Mouse (Mus musculus): ENCODE results near the gene Rptor. TPM values are rescaled to one million over a fixed set of nuclear protein-coding genes. Genes with fewer than 3 reads are reported as not detected.

The Rptor gene
- total RNA-seq, 2 experiments from 2014 or later, result 53.1 to 56.7 TPM

DNA sequence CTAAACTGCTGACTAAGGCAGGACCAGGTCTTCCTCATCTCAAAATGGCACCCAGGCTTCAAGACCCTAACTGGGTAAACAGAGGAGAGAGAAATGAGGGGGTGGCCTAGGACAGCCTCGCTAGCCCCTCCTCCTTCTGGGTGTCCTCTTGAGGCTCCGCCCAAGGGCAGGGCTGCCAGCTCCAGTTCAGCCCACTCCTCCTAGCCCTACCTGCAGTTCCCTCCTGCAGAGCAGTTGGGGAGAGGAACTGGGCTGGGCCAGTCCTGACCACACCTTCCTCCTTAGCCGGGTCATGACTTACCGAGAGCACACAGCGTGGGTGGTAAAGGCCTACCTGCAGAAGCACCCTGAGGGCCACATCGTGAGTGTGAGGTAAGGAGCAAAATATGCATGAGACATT, 291.9 kb downstream of the Rptor start:
- DNase-seq (ENCODE audit: low spot score in 2 of 2), result no peak

GRCm38 (mm10) chr11:119897041-119897440, 294.3 kb downstream of the Rptor start:
- no peak for DNase-seq (ENCODE audit: low spot score in 2 of 2)

GRCm38 (mm10) chr11:119898976-119899375, 296.3 kb downstream of the Rptor start:
- no peak for DNase-seq (ENCODE audit: low spot score in 2 of 2)

DNA sequence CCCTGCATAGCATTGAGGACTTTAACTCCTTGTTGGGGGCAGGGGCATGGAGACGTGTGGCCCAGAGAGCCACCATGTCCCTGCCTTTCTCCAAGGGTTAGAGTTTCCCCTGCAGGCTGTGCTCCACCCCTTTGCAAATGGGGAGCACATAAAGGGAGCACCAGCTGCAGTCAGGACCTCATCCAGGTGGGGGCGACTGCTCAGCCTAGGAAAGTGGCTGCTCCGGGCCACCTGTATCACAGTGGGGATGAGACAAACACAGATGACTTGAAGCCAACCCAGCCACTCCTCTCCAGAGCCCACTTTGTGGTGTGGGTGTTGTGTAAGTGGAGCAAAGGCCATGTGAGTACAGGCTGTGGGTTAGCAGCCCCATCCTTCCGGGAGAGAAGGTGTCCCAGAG, 298.5 kb downstream of the Rptor start:
- DNase-seq (ENCODE audit: low spot score in 2 of 2), result no peak

- no peak for DNase-seq (ENCODE audit: low spot score in 2 of 2)
Measured at GRCm38 (mm10) chr11:119902891-119903290, 300.2 kb downstream of the Rptor start.

GRCm38 (mm10) chr11:119904621-119905286, 302.0 kb downstream of the Rptor start:
- DNase-seq (ENCODE audit: low spot score in 2 of 2), result no peak

GRCm38 (mm10) chr11:119905794-119906193, 303.1 kb downstream of the Rptor start:
- DNase-seq (ENCODE audit: low spot score in 2 of 2), result no peak

DNA sequence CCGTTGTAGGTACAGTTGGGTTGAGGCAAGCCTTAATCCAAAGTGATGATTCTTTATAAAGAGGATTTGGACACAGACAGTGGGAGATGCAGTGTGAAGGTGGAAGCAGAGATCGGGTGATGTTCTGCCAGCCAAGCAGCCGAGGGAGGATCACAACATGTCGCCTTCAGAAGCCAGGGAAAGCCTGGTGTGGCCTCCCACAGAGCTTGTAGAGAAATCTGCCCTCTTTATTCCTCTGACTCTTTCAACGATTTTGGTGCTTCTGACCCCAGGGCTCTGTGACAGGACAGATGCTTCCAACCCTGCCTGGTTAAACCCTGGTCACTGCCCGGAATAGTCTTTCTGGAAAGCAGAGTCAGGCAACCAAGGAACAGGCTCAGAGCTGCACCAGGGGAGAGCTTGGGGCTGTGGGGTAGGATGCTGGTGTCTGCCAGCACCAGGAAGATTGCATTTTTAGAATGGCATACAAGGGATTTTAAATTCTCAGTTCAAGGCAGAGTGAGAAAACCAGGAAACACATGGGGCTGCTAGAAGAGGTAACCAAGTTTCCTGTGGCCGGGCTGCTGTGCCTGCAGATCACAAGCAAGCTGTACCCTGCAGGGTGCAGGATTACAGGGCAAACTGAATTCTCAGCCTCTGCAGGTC, 304.4 kb downstream of the Rptor start:
- no peak for DNase-seq (ENCODE audit: low spot score in 2 of 2)

DNA sequence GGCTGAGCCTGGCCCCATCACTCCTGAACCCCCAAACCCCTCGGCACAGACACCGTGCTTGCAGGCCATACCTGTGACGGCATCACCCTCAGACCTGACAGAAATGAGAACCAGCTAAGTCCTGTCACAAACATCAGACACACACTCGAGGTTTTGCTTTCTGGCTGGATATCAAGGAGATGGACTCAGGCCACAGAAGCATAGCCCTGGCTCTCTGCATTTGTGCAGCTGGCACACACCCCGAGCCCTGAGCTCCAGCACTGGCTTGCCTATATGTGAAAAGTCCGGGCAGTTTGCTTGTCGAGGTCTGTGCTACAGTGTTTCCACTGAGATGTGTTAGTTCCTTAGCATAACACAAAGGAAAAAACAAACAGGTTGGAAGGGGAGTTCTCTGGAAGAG, 305.0 kb downstream of the Rptor start:
- DNase-seq (ENCODE audit: low spot score in 2 of 2), result no peak

DNA sequence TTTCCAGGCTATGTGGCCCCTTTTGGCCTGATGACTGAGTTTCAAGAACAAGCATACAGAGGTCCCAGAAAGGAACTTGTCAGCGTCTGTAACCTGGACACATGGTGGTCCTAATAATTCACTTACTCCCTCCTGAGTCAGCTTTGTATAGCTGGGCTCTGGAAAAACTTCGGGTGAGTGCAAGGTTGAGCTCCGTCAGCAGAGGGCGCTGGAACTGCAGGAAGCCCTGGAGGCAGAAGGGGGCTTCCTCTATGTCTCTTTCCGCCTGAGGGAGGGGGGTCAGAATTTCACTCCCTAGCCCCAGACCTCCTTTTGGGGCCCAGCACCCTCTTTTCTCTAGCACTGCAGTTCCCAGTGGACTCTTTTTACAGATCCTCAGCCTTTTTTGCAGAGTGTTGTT, 306.7 kb downstream of the Rptor start:
- peak; percentile 46 to 61 for DNase-seq (ENCODE audit: low spot score in 2 of 2)

DNA sequence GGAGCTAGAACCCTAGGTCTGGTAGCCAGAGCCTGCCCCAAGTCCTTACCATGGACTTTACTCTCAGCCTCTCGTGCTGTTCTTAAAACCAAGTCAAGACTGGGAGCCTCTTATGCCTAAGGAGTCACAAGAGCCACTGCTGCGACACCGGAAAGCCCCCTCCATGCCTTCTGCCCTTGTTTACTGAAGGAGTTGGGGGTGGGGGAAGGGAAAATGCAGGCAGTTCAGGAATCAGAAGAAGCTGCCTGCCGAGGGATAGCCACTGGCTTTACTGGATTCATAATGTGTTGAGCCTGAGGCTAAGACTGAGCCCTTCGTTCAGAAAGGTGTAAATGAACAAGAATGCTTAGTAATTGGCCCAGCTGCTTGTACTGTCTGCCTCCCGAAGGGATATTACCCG, 310.1 kb downstream of the Rptor start:
- DNase-seq (ENCODE audit: low spot score in 2 of 2), result no peak

DNA sequence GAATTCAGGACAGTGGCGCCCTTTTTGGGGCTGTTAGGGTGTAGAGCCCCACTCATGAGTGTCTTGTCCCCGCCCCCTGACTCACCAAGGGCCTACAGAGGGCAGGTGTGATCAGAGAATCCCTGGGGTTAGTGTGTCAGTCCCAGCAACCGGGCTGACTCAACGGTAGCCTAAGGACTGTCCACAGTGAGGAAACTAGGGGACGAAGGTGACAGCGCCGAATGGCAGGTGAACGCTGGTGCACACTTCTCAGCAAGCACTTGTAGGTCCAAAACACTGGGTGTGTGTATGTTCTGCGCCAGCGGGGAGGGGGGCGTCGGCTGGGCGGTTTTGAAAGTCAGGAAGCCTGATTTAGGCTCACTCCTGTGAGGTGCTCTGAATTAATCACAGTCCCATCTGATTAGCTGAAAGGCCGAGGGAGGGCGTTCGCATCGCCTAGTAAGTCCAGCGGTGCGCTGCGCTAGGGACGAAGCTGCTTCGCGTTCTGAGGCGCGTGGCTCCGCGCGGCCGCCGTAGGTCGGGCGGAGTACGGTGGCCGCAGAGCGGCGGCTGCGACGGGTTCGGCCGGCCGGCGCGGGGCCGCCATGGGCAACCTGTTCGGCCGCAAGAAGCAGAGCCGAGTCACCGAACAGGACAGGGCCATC, 310.7 kb downstream of the Rptor start, which contains the start of gene Chmp6:
Chmp6 (plus strand) TSS at position 151 of the 644 bp plus-strand sequence.
- DNase-seq (ENCODE audit: low spot score in 2 of 2), result peak; percentile 76 to 92

DNA sequence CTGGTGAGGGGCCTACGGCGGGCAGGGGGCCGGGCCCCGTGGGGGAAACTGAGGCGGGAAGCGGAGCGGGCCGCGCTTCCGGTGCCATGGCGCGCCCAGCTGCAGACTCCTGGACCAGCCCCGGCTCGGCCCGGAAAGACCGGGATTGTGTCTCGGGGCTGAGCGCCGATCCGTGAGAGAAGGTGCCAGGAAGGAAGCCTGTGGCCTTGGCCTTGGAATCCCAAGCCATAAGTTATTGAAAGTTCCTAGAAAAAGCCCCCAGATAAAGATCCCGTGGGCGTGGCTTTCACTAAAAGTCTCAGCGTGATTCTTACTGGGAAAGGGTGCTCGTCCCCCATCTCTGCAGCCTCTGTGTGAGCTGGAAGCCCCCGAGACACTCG, 311.2 kb downstream of the Rptor start:
- DNase-seq (ENCODE audit: low spot score in 2 of 2), result no peak

DNA sequence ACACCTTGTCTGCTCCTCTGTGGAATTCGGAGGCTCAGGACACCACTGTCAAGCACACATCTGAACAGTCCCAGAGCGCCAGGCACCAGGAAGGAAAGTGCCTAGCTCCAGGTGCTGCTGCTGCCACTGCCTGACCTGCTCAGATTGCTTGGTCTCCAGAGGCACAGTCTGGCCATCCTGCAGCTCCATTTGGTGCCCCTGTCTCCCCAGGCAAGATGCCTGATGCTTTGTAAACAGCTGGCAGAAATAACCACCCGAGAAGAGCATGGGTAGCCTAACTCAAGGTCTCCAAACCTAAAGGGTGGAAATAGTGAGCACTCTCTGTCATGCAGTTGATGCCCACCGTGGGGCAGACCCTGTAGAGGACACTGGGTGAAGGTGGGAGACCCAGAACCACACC, 311.7 kb downstream of the Rptor start:
- no peak for DNase-seq (ENCODE audit: low spot score in 2 of 2)

GRCm38 (mm10) chr11:119915666-119916065, 313.0 kb downstream of the Rptor start:
- no peak for DNase-seq (ENCODE audit: low spot score in 2 of 2)

GRCm38 (mm10) chr11:119916102-119916790, 313.5 kb downstream of the Rptor start:
- peak in 1 of 2 experiments; percentile 33 for DNase-seq (ENCODE audit: low spot score in 2 of 2)

DNA sequence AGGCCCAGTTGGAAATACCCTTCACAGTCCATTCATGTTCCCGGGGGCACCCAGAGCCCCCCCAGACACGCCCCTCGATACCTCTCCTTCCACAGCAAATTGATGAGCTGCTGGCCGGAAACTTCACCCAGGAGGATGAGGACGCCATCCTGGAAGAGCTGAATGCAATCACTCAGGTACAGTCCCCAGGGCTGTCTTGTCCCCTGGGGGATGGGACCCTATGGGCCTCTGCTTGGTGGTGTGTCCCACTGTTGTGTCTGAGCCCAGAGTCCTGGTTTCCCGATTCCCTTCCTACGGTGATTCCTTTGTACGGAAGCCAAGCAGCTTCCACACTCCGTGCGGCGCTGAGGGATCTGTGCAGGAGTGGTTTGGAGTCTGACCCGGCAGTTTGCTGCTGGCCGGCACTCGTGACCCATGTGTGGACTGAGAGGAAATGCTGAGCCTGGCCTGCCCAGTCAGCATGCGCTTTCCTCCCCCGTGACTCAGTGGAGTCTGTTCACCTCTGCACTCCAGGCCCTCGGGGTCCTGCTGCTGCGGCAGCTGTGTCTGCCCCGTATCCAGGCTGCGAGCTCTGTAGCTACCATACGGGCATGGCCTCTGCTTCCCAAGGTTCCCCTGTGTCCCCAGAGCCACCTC, 314.2 kb downstream of the Rptor start:
- DNase-seq (ENCODE audit: low spot score in 2 of 2), result no peak

DNA sequence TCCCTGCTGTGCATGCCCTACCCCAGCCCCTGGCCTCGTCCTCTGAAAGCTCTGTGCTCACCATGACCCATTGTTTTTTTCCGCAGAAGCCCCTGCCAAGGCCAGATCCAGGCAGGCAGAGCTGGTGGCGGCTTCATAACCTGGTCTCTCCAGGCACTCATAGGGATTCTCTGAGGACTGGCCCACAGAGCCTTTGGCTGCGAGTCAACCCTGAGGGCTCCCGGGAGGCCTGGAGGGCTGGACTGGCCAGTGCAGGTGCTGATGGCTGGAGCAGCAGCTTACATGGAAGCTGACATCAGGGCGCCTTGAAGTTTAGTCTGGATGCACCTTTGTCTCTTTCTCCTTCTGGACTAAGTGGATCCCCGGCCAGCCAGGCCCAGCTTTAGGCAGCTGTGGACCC, 315.8 kb downstream of the Rptor start:
- no peak for DNase-seq (ENCODE audit: low spot score in 2 of 2)

DNA sequence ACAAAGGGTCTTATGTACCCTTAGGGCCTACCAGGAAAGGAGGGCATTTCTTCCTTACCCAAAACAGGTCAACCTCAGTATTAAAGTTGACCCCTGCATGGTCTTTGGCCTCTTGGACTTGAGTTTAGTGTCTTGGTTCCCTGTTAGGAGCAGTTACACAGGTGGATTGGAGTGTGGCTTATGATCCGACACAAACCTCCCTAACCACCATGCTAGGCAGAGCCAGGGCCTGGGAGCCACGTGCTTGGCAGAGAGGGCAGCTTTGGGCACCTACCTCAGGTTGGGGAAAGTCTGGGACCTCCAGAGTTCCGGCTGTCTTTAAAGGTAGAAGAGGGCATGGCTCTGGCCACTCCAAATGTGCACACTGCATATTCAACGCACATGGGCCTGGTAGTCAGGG, 316.7 kb downstream of the Rptor start:
- DNase-seq (ENCODE audit: low spot score in 2 of 2), result no peak

DNA sequence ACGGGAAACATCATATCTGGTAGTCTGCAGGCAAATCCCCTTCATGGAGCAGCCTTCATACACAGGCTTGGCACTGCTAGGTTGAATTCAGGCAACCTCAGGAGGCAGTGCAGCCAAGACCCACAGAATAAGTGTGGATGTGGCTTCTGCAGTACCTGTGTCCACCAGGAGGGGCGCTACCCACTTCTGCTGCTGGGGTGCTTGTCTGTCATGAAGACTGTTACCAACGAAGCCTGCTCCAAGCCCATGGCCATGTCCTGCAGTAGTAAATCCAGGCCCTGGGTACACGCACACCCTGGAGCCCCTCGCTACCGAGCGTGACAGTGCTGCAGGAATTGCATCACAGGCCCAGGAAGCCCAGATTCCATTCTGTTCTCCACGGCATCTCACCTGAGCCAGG, 317.2 kb downstream of the Rptor start:
- DNase-seq (ENCODE audit: low spot score in 2 of 2), result peak; percentile 57 to 60

DNA sequence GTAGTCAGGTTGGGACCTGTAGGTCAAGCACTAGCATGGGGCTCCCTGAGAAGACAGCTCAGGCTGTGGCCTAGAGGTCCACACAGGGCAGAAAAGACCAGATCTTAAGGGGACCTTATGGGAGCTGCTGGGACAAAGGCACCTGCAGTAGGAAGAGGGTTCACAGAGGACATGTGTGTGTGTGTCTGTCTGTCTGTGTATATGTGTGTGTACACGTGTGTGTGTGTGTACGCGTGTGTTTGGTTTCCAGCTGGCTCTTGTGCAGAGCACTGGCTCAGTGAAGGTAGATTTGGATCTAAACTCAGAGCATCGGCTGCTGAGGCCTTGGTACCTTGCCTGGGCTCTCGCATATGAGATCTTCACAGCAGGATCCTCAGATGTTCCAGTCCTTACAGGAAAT, 318.0 kb downstream of the Rptor start:
- no peak for DNase-seq (ENCODE audit: low spot score in 2 of 2)
